Mouse (Mus musculus) spleen, postnatal 10 days (tissue): ENCODE measurements around the gene Prl5a1.

Source experiments
- DNase-seq, 2 experiments: peaks; one replicate each; pipeline ENCODE4 v3.0.0; 2021 to 2022; ENCODE audit warnings: low spot score in 2 of 2

Gene Prl5a1

GRCm38 (mm10) chr13:28142184-28142583 lies at the start of gene Prl5a1:
TSS of gene Prl5a1 (plus strand) at chr13:28142484.
- DNase-seq: no peak

GRCm38 (mm10) chr13:28096161-28096560 lies 46.1 kb upstream of the Prl5a1 start:
- no peak for DNase-seq

DNA sequence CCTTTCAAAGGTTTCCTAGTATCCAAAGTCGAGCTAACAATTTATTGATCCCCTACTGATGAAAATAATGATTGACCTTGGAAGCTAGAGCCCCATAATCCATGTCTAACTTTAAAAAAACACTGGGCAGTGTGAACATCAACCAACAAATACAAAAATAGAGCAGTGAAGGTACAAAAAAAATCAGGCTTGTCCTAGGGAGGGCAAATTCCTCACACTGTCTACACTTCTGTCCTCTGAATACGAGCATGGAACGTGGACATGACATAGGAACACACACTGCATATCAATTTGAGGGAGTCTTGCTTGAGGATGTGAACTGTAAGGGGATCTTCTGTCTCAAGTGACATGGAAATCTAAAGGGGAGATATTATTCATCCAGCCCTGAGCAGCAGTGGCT lies 33.7 kb upstream of the Prl5a1 start:
- DNase-seq: no peak

DNA sequence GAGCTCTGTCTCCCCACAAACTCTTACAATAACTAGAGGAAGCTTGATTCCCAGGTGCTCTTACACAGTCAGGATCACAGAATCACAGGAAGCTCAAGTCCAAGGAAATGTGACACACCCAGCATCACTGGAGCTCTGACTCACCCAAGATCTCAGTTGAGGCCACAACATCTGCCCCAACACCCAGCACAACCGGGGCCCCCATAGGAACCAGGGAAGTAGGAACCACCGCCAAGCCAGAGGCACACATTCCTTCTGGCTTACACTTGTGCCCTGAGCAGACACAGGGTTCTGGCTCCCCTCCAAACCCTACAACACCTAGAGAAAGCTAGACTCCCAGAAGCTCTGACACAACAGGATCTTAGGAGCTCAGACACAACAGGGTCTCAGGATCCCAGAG lies 9.5 kb upstream of the Prl5a1 start:
- DNase-seq: no peak

DNA sequence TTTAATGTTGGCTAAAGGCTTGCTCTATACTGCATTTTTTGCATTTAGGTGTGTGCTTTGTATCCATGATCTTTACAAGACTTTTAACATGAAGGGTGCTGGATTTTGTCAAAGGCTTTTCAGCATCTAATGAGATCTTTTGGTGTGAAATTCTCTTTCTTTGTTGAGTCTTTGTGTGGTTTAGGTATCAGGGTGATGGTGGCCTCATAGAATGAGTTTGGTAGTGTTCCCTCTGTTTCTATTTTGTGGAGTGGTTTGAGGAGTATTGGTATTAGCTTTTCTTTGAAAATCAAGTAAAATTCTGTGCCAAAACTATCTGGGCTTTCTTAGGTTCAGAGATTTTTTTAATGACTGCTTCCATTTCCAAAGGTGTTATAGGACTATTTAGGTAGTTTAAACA lies 6.5 kb upstream of the Prl5a1 start:
- no peak for DNase-seq
